Comparison of ENCODE assay signal across 8 mouse cellular contexts in genomic region chr13:76056261-76056724, GRCm38 (mm10). TPM values are rescaled to one million over a fixed set of nuclear protein-coding genes. Genes with fewer than 3 reads are reported as not detected.
DNase-seq lines count a peak whose midpoint lies in the region; ATAC-seq and TF ChIP-seq lines count a peak whose summit lies in the region.

No protein-coding gene starts in this region.

- ATAC-seq in kidney, embryonic 14.5 days (ENCODE audit: low FRiP score, low TSS enrichment): peak; percentile 93
- no peak for ATAC-seq in limb, embryonic 15.5 days (ENCODE audit: insufficient number of reproducible peaks, low FRiP score, low TSS enrichment, low read depth)
- peak; percentile 96 for ATAC-seq in midbrain, embryonic 16.5 days

- H3K27ac ChIP-seq in embryonic fibroblast, embryonic 13.5 days (ENCODE audit: insufficient read depth, low read length): no peak overlapping the region
- peak overlapping the region; percentile 71; the same call in 1 of the 2 replicates for H3K27ac ChIP-seq in heart, embryonic 10.5 days
- no peak overlapping the region for H3K27ac ChIP-seq in kidney, embryonic 14.5 days (ENCODE audit: low read depth, low read length)
- no peak overlapping the region for H3K27ac ChIP-seq in limb, embryonic 15.5 days
- peak overlapping the region; percentile 66 for H3K27ac ChIP-seq in midbrain, embryonic 16.5 days (ENCODE audit: low read length)

- TF ChIP-seq CTCF in embryonic fibroblast, embryonic 13.5 days (IDR thresholded peaks at IDR 0.05; ENCODE audit: borderline replicate concordance, insufficient read depth, low read length): peak; percentile 36; the same call in 1 of the 2 replicates

- peak; percentile 18 for DNase-seq in 3134 (ENCODE audit: extremely low read depth, insufficient read length, low spot score)
- peak; percentile 92 for DNase-seq in brain, adult 2 months (ENCODE audit: low read depth, low spot score)
- peak; percentile 87 for DNase-seq in heart, embryonic 10.5 days (ENCODE audit: low spot score)
- DNase-seq in spleen, adult 18-20 months: peak; percentile 54 to 74

- H3K9me3 ChIP-seq in heart, embryonic 10.5 days: no peaks in the 10 kb centered on the region
- H3K9me3 ChIP-seq in kidney, embryonic 14.5 days (ENCODE audit: control insufficient read depth, low read length): no peaks in the 10 kb centered on the region
- no peaks in the 10 kb centered on the region for H3K9me3 ChIP-seq in limb, embryonic 15.5 days
- H3K9me3 ChIP-seq in midbrain, embryonic 16.5 days (replicated peaks; ENCODE audit: control insufficient read depth, low read length, poor library complexity, severe bottlenecking): no peaks in the 10 kb centered on the region

- H3K4me3 ChIP-seq in embryonic fibroblast, embryonic 13.5 days (ENCODE audit: insufficient read depth, low read length): peak overlapping the region; percentile 40
- H3K4me3 ChIP-seq in heart, embryonic 10.5 days: peak overlapping the region; percentile 66
- peak overlapping the region; percentile 52 for H3K4me3 ChIP-seq in kidney, embryonic 14.5 days (ENCODE audit: low read length)
- H3K4me3 ChIP-seq in limb, embryonic 15.5 days: peak overlapping the region; percentile 50
- H3K4me3 ChIP-seq in midbrain, embryonic 16.5 days (ENCODE audit: low read depth, low read length): peak overlapping the region; percentile 67

- under 1% methylated on average over 34 of the region's 34 CpGs for WGBS in heart, embryonic 10.5 days
- 1% methylated on average over 34 of the region's 34 CpGs for WGBS in kidney, embryonic 14.5 days
- under 1% methylated on average over 34 of the region's 34 CpGs for WGBS in limb, embryonic 15.5 days
- under 1% methylated on average over 34 of the region's 34 CpGs for WGBS in midbrain, embryonic 16.5 days

- TF ChIP-seq POLR2A in embryonic fibroblast, embryonic 13.5 days (IDR thresholded peaks at IDR 0.05; ENCODE audit: low read depth, low read length): no peak

- peak overlapping the region; percentile 95 for H3K4me2 ChIP-seq in kidney, embryonic 14.5 days (replicated peaks; ENCODE audit: low read depth, low read length)
- peak overlapping the region; percentile 98 for H3K4me2 ChIP-seq in limb, embryonic 15.5 days
- H3K4me2 ChIP-seq in midbrain, embryonic 16.5 days (ENCODE audit: low read length): peak overlapping the region; percentile 99

- peak overlapping the region; percentile 48; the same call in 1 of the 2 replicates for H3K9ac ChIP-seq in kidney, embryonic 14.5 days (ENCODE audit: low read depth, low read length)
- H3K9ac ChIP-seq in limb, embryonic 15.5 days: 0 out of 2 replicates have a peak overlapping the region, but pooled peaks have one; percentile 5
- peak overlapping the region; percentile 80 for H3K9ac ChIP-seq in midbrain, embryonic 16.5 days (ENCODE audit: low read depth, low read length)

- H3K27me3 ChIP-seq in heart, embryonic 10.5 days (ENCODE audit: insufficient read depth, poor library complexity, severe bottlenecking): peaks cover 54% of the 10 kb centered on the region
- H3K27me3 ChIP-seq in kidney, embryonic 14.5 days (ENCODE audit: control insufficient read depth, insufficient read depth, low read length): peaks cover 33% of the 10 kb centered on the region
- peaks cover 51% of the 10 kb centered on the region for H3K27me3 ChIP-seq in limb, embryonic 15.5 days
- H3K27me3 ChIP-seq in midbrain, embryonic 16.5 days (ENCODE audit: control insufficient read depth, insufficient read depth, low read depth, low read length): peaks cover 19% of the 10 kb centered on the region

- no peaks in the 10 kb centered on the region for H3K4me1 ChIP-seq in embryonic fibroblast, embryonic 13.5 days (ENCODE audit: control insufficient read depth, insufficient read depth, low read length)
- peaks cover 16% of the 10 kb centered on the region for H3K4me1 ChIP-seq in heart, embryonic 10.5 days
- peaks cover 13% of the 10 kb centered on the region for H3K4me1 ChIP-seq in kidney, embryonic 14.5 days (ENCODE audit: control insufficient read depth, insufficient read depth, low read length)
- H3K4me1 ChIP-seq in limb, embryonic 15.5 days: peaks cover 16% of the 10 kb centered on the region
- H3K4me1 ChIP-seq in midbrain, embryonic 16.5 days (ENCODE audit: control insufficient read depth, insufficient read depth, low read length): peaks cover 6% of the 10 kb centered on the region; the same call in 1 of the 2 replicates

- no peaks in the 10 kb centered on the region for H3K36me3 ChIP-seq in heart, embryonic 10.5 days
- no peaks in the 10 kb centered on the region for H3K36me3 ChIP-seq in kidney, embryonic 14.5 days (ENCODE audit: control insufficient read depth, insufficient read depth, low read length)
- no peaks in the 10 kb centered on the region for H3K36me3 ChIP-seq in limb, embryonic 15.5 days
- no peaks in the 10 kb centered on the region for H3K36me3 ChIP-seq in midbrain, embryonic 16.5 days (ENCODE audit: control insufficient read depth, insufficient read depth, low read length)

RNA-seq across cellular contexts. Expression of gene Gpr150, which starts 0.5 kb away (rescaled TPM):
- polyA plus RNA-seq in embryonic fibroblast, embryonic 13.5 days (2011; ENCODE audit: insufficient read length, low read depth, missing spikeins): not detected in 2 replicates
- polyA plus RNA-seq in heart, embryonic 10.5 days (2016; fragmentation: Nextera tagmentation; extraction: Ambion mirVana): 0.72 and 0.80 TPM in 2 replicates
- 0.11 and 0.19 TPM in 2 replicates for polyA plus RNA-seq in kidney, embryonic 14.5 days (2014; fragmentation: Nextera tagmentation; extraction: Ambion mirVana)
- 0.09 and 0.10 TPM in 2 replicates for polyA plus RNA-seq in limb, embryonic 15.5 days (2015; fragmentation: Nextera tagmentation; extraction: Ambion mirVana)
- polyA plus RNA-seq in midbrain, embryonic 16.5 days (2015; fragmentation: Nextera tagmentation; extraction: Ambion mirVana): 2.7 and 3.4 TPM in 2 replicates

RNA-seq across cellular contexts. Expression of gene Rfesd, which starts 37.8 kb away (rescaled TPM):
- 14.1 and 18.2 TPM in 2 replicates for polyA plus RNA-seq in embryonic fibroblast, embryonic 13.5 days (2011; ENCODE audit: insufficient read length, low read depth, missing spikeins)
- 36.2 and 37.0 TPM in 2 replicates for polyA plus RNA-seq in heart, embryonic 10.5 days (2016; fragmentation: Nextera tagmentation; extraction: Ambion mirVana)
- polyA plus RNA-seq in kidney, embryonic 14.5 days (2014; fragmentation: Nextera tagmentation; extraction: Ambion mirVana): 19.8 and 24.4 TPM in 2 replicates
- polyA plus RNA-seq in limb, embryonic 15.5 days (2015; fragmentation: Nextera tagmentation; extraction: Ambion mirVana): 20.3 and 22.4 TPM in 2 replicates
- polyA plus RNA-seq in midbrain, embryonic 16.5 days (2015; fragmentation: Nextera tagmentation; extraction: Ambion mirVana): 18.2 and 19.1 TPM in 2 replicates

RNA-seq across cellular contexts. Expression of gene Arsk, which starts 42.2 kb away (rescaled TPM):
- 21.8 and 24.8 TPM in 2 replicates for polyA plus RNA-seq in embryonic fibroblast, embryonic 13.5 days (2011; ENCODE audit: insufficient read length, low read depth, missing spikeins)
- polyA plus RNA-seq in heart, embryonic 10.5 days (2016; fragmentation: Nextera tagmentation; extraction: Ambion mirVana): 2.7 and 3.8 TPM in 2 replicates
- 8.8 and 10.5 TPM in 2 replicates for polyA plus RNA-seq in kidney, embryonic 14.5 days (2014; fragmentation: Nextera tagmentation; extraction: Ambion mirVana)
- 9.3 and 10.4 TPM in 2 replicates for polyA plus RNA-seq in limb, embryonic 15.5 days (2015; fragmentation: Nextera tagmentation; extraction: Ambion mirVana)
- polyA plus RNA-seq in midbrain, embryonic 16.5 days (2015; fragmentation: Nextera tagmentation; extraction: Ambion mirVana): 3.9 and 5.0 TPM in 2 replicates

RNA-seq across cellular contexts. Expression of gene Ttc37, which starts 42.2 kb away (rescaled TPM):
- polyA plus RNA-seq in embryonic fibroblast, embryonic 13.5 days (2011; ENCODE audit: insufficient read length, low read depth, missing spikeins): 37.2 and 37.3 TPM in 2 replicates
- polyA plus RNA-seq in heart, embryonic 10.5 days (2016; fragmentation: Nextera tagmentation; extraction: Ambion mirVana): 10.8 and 11.0 TPM in 2 replicates
- 12.2 and 21.5 TPM in 2 replicates for polyA plus RNA-seq in kidney, embryonic 14.5 days (2014; fragmentation: Nextera tagmentation; extraction: Ambion mirVana)
- polyA plus RNA-seq in limb, embryonic 15.5 days (2015; fragmentation: Nextera tagmentation; extraction: Ambion mirVana): 14.4 and 15.7 TPM in 2 replicates
- polyA plus RNA-seq in midbrain, embryonic 16.5 days (2015; fragmentation: Nextera tagmentation; extraction: Ambion mirVana): 10.3 TPM in 2 replicates

Comparison
In these comparisons a context has a peak if more than half of its experiments do, and no peak if none do; other contexts are left out.
1. DNase-seq: peak in every context shown above with its lines; median percentile 92 in brain, adult 2 months; 87 in heart, embryonic 10.5 days; 64 in spleen, adult 18-20 months; 18 in 3134.
2. H3K27ac ChIP-seq: peak in heart, embryonic 10.5 days (single experiment) and midbrain, embryonic 16.5 days (single experiment); none in embryonic fibroblast, embryonic 13.5 days (single experiment), kidney, embryonic 14.5 days (single experiment) and limb, embryonic 15.5 days (single experiment).
3. H3K9ac ChIP-seq: peak in every context shown above with its lines; median percentile 80 in midbrain, embryonic 16.5 days; 48 in kidney, embryonic 14.5 days; 5 in limb, embryonic 15.5 days.
4. Peak in every context shown above with its lines, with median percentiles within 50 percentile points of each other: H3K4me3 ChIP-seq and H3K4me2 ChIP-seq.